Mouse (Mus musculus) WW6 (cell line): Measurements from ENCODE around the gene Lmo3.

Experiments used
- DNase-seq: peaks from one replicate; pipeline ENCODE4 v3.0.0-alpha.2; 2013; ENCODE audit warnings: low read depth, low spot score

Gene Lmo3

DNA sequence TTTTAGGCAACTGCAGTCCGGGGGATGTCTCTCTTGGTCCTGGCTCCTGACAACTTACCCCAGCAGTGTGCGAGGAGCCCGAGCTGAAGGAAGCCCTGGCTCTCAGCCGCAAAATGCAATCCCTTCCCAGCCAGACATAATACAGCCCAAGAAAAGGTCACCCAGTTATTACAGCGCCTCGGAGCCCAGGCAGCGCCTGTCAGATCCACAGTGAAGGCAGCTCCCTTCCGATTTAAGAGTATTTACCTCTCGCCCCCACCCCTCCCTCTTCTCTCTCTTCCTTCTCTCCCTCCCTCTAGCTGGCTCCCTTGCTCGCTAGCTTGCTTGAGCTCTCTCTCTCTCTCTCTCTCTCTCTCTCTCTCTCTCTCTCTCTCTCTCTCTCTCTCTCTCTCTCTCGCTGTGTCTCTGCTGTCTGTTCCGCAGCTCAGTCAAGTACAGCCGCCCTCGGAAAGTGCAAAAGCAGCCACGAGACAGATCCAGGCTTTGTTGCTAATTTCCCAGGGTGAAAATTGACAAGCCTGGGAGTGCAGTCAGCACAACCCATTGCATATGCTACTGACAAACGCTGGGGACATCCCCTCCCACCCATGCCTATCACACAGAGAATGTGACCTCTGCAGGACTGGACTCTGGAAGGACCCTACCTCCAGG is 159.0 kb downstream of the Lmo3 start:
- DNase-seq, result no peak

DNA sequence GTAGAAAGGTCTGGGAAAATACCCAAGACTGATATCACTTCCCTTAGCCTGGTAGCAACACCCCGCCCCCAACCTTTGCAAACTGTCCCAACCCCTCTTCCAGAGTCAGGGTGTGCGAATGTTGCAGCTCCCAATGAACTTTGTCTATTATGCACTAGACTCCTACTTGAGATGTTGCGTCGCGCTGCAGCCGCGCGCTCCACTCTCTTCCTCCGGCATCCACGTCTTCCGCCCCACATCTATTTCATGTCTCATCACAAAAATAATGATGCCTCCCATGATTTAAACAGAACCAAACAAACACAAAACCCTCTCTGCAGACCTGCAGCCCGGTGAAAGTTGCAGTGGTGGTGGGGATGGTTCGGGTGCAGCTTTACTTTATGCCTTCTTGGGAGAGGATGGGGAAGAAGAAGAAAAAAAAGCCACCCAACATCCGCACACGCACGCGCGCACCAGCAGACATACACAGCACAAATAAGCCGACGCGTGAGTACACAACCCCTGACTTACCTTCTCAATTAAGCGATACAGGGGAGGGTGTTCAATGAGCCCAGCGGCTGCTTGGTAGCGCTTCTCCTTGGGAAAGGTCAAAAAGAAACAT is 159.7 kb downstream of the Lmo3 start:
- no peak for DNase-seq

DNA sequence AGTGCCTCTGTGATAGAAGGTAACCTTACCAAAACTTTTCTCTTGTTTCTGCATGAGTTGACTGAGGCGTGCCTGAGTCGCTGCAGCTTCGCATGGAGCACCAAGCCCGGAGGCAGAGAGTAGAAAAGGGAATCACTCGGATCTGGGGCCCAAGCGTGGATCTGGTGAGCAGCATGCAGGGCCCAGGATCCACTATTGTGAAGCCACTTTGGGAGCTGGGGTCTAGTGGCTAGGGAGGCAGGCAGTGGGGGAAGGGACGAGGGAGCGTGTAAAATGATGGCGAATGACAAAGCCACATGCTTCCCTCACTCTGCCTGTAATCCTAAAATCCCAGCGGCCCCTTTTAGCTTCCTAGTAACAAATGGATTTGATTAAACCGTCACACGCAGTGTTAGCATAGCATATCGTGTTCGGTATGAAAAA is 160.6 kb downstream of the Lmo3 start:
- no peak for DNase-seq

DNA sequence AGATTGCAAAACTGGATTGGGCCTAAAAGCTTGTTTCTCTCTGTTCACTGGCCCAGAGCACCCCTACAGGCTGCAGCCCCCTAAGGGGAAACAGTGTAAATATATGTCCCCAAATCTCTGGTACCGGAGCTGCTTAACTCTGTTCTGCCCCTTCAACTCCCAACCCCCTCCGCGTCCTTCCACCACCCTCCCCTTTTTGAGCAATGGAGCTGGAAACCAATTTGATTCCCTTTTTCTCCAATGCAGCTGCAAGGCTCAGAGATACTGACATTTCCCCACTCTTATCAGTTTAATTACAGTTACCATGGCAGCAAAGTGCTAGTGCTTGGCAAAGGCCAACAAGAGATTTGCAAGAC is 161.3 kb downstream of the Lmo3 start:
- no peak for DNase-seq

DNA sequence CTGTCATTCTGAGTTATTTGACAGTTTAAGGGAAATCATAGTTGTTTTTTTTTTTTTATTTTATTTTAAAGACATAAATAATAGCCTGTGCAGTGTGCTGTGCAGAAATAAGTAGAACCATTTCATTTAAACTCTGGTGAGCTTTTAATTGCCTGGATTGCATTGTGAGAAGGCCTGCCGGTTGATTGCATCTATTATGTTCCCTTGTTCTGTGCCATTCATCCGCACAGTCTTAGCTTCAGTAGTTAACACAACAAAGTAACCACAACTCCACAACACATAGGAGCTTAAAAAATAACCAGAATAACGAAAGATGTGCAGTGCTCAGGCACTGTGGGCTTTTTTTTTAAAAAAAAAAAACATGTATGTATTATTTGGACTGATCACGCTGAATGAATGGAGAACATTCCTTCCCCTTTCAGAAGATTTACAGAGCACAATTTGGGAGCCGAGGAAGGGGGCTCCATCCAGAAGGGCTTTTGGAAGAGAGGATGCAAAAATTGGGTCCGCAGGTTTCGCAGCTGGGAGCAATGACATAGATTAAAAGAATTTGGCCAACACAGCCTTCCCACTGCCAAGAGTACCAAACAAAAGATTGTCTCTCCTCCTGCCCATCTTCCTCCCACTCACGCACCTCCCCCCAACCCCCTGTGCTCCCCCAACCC is 161.8 kb downstream of the Lmo3 start:
- DNase-seq, result no peak

DNA sequence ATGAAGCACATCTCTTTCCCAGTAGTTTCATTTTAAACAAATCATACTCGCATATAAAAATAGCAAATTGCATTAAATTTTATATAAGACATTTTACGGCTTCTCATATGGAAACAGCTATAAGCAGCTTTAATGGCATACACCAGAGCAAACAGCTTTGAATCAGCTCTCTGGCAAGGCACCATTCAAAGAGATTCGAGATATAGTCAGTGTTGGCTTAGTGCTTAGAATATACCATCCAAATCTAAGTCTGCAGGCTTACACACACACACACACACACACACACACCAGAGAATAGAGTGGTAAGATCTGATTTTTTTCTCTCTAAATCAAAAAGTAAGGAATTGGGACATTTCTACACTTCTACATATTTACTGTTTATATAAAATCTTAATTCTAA is 169.7 kb downstream of the Lmo3 start:
- DNase-seq, result no peak

DNA sequence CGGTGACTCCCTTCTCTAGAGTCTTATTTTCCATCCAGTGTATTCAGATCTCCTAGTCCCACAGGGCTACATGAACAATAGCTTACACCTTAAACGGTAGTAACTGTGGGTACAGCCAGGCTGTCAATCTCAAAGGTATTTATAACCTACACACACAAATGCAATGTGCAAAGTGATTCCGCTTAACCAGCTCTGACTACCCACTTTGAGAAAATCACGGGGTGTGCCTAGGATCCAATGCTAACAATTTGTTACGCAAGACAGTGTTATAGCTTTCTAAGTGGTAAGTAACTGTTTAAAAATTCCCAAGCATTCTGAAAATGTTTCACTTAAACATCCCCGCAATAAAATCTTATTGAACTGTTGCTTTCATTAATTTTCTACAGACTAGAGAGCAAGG is 179.7 kb downstream of the Lmo3 start:
- DNase-seq, result no peak

DNA sequence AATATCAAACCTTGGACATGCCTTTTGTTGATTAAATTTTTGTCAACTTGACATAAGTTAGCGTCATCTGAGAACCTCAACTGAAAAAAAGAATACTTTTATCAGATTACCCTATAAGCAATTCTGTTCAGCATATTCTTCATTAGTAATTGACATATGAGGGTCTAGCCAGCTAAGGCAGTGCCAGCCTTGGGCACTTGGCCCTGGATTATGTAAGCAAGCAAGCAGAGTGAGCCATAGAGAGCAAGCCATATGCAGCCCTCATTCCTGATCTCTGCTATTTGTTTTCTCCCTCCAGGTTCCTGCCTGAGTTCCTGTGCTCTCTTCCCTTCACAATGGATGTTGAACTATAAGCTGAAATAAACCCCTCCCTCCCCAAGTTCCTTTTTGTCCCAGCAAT is 182.9 kb downstream of the Lmo3 start:
- DNase-seq, result no peak

DNA sequence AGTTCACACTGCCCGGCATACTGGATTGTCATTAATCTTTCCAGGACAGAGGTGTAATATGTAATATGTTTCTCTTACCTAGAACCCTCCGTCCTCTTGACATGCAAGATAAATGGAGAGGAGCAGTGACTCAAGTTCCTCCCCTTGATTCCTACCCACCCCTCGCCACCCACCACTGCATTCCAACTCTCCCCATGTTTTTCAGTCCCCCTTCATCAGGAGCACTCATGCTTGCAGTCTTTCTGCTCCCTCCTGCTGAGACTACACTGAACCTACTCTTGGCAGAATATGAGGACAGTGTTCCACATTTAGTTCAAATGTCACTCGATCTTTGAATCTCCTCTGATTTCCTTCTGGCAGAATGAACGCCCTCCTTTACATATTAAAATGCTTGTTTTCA is 190.7 kb downstream of the Lmo3 start:
- no peak for DNase-seq

DNA sequence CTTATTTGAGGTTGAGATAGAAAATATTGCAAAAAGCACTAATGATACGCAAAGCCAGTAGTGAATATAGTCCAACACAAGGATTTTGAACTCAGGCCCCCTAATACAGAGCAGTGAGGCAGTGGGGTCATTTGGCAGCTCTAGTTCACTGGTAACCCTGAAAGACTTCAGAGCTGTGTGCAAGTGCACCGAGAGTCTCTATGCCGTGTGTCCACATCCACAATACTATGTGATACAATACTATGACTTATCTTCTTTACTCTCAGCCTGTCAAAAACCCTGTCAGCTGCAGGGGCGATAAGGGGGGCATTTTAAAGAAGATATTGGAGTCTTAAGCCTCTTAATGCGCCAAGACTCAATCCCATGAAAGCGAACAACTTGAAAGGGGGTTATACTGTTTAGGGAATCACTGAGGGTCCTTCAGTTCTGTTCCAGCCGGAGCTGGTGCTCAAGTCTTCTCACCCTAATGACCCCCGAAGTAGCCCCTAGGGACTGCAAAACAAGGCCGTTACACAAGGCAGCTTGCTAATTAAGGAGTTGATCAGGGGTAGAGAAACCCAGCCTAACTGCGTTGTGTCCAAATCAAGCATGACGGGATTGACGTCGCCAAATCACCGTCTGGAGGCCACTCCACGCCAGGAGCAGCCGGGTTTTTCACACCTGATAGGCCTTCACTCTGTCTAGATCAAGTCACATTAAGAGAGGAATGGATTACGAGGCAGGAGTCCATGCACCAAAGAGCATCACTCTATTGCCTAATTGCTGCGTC is 193.4 kb downstream of the Lmo3 start:
- DNase-seq, result no peak

DNA sequence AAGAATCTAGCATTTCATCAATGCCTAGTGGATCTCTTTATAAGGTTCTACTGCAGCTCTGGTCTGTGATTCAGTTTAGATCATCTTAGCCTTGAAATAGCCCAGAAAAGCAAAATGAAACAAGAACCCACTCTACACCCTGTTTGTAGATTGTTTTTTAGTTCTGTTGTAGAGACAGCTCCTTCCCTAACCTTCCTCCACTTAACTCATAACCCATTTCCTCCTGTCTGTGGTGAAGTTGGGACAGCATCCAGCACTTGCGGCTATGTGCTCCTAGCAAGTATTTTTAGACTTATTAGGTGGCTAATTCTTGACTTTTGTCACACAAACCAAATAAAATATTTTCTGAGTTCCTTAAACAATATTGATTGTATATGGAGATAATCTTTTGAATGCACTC is 198.6 kb downstream of the Lmo3 start:
- no peak for DNase-seq

DNA sequence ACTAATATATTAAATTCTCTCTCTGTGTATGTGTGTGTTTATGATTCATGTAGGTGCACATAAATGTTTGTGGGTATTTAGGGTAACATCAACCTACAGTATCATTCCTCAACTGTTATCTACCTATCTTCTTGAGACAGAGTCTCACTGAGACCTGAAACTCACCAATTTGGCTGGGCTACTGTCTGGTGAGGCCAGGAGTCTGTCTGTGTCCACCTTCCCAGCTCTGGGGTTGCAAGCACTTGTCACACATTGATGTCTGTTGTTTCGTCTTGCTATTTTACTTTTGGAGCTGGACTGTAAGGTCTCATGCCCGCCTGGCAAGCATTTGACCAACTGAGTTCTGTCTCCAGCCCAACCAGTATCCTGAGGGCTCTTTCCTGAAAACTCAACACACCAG is 210.6 kb downstream of the Lmo3 start:
- no peak for DNase-seq

DNA sequence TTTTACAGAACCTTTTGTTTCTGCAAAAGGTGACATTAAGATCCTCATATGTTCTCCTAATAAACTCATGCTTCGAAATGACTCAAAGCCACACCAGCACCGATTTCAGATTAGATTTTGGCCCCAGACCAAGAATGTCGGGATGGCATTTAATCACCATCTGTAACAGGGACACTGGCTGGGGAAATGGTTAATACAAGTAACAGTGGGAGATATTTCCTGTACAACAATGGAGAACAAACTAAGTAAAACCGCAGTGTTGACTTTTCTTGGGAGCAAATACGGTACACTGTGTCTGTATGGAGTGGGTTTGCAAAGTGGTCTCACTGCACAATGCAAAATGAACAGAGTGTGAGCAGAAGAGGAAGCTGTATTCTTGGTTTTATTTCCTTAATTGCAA is 217.7 kb downstream of the Lmo3 start:
- no peak for DNase-seq

DNA sequence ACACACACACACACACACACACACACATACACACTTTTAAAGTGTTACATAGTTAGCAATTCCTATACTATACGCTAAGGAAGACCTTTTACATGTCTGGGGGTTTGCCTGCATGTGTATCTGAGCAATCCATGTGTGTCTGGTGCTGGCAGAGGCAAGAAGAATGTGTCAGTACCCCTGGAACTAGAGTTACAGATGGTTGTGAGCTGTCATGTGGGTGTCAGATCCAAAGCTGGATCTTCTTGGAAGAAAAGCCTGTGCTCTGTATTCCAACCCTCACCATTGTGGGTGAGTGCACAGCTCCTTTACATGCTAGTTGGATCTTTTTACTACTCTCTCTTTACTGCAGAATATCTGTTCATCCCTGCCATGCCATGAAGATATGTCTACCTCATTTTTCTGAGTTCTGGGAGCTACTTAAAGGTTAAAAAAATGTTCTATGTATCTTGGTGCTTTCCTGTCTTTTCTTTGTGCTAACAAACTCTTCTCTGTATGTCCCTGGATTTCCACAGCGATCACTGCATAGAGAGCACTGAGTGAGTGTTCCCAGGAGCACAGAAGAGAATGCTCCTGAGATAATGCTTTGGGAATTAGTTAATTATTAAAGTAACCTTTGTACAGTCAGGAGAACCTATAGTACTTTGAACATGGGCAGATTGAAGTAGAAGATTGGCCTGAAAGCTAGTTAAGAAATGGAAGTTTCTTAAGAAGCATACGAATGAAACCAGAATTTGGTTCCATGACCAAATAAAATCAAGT is 231.0 kb downstream of the Lmo3 start:
- DNase-seq, result no peak

DNA sequence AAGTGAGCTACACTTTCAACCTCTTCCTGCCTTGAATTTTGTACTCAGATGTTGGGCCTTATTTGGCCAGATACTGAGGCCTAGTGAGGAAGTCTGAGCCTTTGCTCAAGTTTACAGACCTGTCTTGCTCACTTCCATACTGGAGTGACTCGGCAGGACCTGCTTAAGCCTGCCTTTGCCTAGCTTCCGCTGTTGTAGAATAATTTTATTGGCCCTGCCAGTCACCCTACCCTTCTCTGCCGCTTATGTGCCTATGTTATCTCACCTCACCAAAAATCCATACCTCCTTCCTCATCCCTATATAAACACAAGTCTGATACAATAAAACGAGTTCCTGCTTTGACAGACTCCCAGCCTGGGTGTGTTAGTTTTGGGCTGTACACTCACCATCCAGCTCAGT is 235.2 kb downstream of the Lmo3 start:
- DNase-seq, result no peak

DNA sequence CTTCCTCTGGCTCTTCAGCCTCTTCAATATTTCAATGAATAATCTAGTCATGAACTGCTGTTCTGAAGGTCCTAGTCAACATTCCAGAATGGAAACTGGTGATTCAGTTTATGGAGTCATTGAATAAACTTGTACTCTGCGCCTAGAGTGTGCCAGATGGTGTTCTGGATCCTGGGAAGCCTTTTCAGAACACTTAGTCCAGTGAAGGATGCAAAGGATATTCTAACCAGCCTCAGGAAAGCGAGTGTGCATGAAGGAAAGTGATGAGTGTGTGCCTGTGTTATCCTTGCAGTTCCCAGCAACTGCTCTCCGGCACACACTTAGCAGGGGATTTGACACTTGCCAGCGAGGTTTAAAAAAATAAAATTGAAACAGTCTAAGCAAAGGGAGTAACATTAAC is 245.9 kb downstream of the Lmo3 start:
- DNase-seq, result no peak

DNA sequence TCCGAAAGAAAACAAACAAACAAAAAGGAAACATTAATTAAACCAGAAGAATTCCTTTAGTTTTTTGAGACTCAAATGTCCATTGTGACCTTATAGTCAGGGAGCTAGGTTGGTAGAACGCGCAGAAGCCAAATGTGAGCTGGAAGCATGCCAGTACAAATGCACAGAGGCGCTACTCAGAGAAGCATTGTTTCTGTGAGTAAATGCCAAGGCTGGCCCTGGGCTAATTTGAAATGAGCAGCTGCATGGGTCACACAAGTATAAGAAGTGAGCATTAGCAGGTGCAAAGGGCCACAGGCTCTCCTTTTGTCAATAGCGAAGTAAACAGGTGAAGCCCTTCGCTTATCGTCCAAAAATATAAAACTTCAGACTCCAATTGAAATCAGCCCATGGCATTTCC is 247.8 kb downstream of the Lmo3 start:
- no peak for DNase-seq

DNA sequence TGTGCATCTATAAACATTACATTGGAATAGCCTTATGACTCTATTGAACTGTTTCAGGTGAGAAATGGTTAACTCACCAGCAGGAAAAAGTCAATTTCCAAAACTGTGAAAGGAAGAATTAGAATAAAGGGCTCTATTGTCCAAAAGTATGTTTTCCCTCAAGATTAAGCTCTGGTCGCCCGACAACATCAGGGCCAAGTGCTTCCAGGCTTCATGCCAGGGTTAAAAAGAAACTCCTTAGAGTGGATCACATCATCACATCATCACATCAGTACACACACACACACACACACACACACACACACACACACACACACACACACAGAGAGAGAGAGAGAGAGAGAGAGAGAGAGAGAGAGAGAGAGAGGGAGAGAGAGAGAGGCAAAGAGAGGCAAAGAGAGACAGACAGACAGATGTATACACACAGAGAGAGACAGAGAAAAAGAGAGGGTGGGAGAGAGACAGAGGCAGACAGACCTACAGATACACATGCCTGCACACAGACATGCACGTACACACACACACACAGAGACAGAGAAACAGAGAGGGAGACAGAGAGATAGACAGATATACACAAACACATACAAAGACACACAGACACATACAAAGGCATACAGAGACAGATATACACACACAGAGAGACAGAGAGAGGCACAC is 255.9 kb downstream of the Lmo3 start:
- DNase-seq, result no peak

DNA sequence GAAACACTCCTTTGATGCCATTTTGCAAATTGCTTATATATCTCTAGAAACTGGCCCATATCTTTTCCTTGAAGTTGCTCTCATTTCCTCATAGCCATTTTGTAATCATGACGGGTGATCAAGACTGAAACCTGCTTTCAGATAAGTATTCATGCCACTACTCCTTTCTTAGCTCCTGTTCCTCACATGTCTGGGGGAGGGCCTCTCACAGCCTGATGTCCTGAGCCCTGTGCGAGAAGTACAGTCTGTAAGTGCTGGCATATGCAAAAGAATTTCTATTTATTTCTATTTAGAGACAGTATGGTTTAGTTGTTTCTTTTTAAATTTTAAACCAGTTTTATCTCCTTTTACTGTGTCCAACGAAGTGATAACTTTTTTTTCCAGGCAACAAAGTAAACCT is 256.6 kb downstream of the Lmo3 start:
- DNase-seq, result no peak

DNA sequence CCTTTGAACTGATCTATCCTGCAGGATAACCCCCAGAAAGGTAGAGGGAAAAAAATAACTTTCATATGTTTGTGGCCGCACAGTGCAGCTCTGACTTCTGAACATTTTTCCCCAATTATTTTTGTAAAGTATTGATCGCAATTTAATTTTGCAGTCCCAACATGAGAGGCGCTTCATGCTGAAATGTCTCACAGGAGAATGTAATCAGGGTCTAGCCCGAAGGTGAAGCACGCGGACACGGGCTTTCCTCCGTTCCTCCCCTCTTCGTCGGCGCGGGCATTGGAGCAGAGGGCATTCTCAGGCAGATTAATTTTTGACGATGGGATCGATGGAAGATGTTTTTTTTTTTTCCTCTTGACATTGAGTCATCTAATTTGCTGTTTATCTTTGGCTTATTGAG is 258.4 kb downstream of the Lmo3 start:
- DNase-seq, result no peak

DNA sequence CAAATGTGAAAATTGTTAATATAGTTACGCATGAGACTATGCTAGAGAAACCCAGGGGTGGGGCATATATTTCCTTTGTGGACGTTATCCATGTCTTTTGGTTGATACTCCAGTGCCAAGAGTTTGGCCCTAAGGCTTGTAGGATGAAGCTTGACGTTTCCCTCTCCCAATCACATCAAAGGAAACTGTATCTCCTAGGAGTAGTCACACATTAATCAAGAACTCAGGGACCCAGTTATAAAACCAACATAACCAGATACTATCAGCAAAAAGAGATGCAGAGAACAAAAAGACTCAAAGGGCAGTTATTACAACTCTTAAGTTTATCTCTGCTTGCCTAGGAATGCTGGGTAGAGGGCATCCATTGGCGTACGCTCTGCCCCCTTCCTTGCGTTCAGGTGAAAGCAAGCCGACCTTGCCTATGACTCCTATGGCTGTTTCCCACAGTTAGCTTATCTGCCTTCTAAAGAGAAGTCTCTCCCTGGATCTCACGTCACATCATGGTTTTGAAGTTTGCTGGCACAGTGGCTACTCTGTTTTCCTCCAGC is 261.5 kb downstream of the Lmo3 start:
- no peak for DNase-seq
